22 mouse cellular contexts compared by ENCODE assay signal in genomic region chr6:50929503-50929902, GRCm38 (mm10).
"Had no signal": no experiment of that assay in that cellular context is flagged by ENCODE, and none has a peak within 500 bp of the region (broad histone marks: within the 10 kb centered on the region; RNA-seq: fewer than 3 reads in every experiment).

No protein-coding gene starts in this region.

- ATAC-seq: intestine, embryonic 15.5 days; liver, embryonic 12.5 days had no signal

- H3K36me3 ChIP-seq: intestine, embryonic 15.5 days; limb, embryonic 10.5 days; limb, embryonic 13.5 days; liver, embryonic 12.5 days; liver, embryonic 15.5 days; lung, embryonic 15.5 days had no signal

- DNase-seq: kidney, adult 11 months; kidney, postnatal 14 days; layer of hippocampus, adult 9-11 months; liver; lung, adult 18-20 months; lung, postnatal 10 days; lung, postnatal 36 days; midbrain, embryonic 14.5 days; right cerebral cortex, adult 18-20 months; right cerebral cortex, postnatal 14 days; right cerebral cortex, postnatal 4 days; thymus, adult 2 months; thymus, postnatal 14 days; thymus, postnatal 4 days had no signal

- H3K9me3 ChIP-seq: intestine, embryonic 15.5 days; limb, embryonic 10.5 days; liver, embryonic 15.5 days; lung, embryonic 15.5 days had no signal

- H3K4me3 ChIP-seq: intestine, embryonic 15.5 days; layer of hippocampus, adult 2 months; limb, embryonic 10.5 days; limb, embryonic 13.5 days; liver, embryonic 12.5 days; liver, embryonic 15.5 days; lung, embryonic 15.5 days had no signal

- H3K27ac ChIP-seq: intestine, embryonic 15.5 days; layer of hippocampus, adult 2 months; limb, embryonic 10.5 days; limb, embryonic 13.5 days; liver, embryonic 12.5 days; liver, embryonic 15.5 days; lung, embryonic 15.5 days; stomach, postnatal 0 days had no signal

- H3K4me1 ChIP-seq: intestine, embryonic 15.5 days; liver, embryonic 12.5 days; liver, embryonic 15.5 days; lung, embryonic 15.5 days had no signal

- H3K4me2 ChIP-seq: intestine, embryonic 15.5 days; limb, embryonic 13.5 days; liver, embryonic 12.5 days; liver, embryonic 15.5 days; lung, embryonic 15.5 days had no signal

- H3K9ac ChIP-seq: intestine, embryonic 15.5 days; limb, embryonic 13.5 days; liver, embryonic 12.5 days; liver, embryonic 15.5 days; lung, embryonic 15.5 days had no signal

- H3K27me3 ChIP-seq: intestine, embryonic 15.5 days had no signal
